Mouse (Mus musculus): ENCODE measurements around the gene Lin28b.

DNA sequence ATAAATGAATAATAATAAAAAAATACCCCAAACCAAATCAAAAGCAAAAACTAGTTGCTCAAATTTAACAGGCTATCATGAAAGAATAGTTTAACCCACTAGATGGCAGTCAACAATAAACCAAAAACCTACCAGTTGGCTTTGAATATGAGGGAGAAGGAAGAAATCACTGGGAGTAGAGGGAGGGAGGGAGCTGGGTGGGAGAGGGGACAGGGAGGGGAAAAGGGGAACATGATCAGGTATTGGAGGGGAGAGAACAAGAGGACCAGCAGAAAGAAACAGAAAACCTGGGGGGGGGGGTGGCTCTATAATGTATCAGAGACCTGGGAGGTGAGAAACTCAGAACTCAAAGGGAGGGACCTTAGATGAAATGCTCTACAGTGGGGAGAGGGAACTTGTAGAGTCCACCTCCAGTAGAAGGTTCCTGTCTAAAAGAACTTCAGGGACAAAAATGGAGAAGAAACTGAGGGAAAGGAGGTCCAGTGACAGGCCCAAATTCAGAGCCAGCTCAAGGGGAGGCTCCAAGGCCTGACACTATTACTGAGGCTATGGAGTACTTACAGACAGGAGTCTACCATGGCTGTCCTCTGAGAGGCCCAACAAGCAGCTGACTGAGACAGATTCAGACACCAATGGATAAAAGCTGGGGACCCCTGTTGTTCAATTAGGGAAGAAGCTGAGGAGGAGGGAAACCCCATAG is 104.1 kb downstream of the Lin28b start:
- TF ChIP-seq CTCF (IDR thresholded peaks at IDR 0.05; ENCODE audit: low read depth, low read length) (no peak), POLR2A (IDR thresholded peaks at IDR 0.05; ENCODE audit: extremely low read depth, insufficient read depth, low read length) (no peak)
